Mouse (Mus musculus) monocyte, adult 2 months (primary cell): ENCODE data around the gene Tmem178b.

Experiments
- DNase-seq, 2 experiments: peaks; one replicate each; pipeline ENCODE4 v3.0.0; 2022; ENCODE audit warnings: low spot score in 2 of 2, low read depth in 1 of 2

Tmem178b gene

GRCm38 (mm10) chr6:40145601-40146000 lies 272.5 kb downstream of the Tmem178b start:
- DNase-seq = no peak

DNA sequence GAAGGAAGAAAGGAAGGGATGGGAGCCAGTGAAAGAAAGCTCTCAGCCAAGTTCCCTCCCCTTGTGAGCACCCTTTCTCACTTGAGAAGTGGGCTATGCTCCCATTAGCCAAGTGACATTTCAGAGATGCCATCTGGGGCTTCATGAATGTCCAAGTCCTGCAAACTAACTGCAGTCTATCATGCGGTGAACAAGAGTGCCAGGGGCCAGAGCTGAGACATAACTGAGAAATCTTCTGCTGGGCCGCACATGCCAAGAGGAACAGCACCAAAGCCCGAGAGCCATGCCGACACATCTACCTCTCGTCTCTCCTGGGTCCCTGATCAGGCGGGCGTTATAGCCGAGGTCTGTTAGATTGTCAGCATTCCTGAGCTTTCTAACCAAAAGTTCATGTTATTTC lies 279.2 kb downstream of the Tmem178b start:
- DNase-seq = no peak

- no peak for DNase-seq
Measured at GRCm38 (mm10) chr6:40161381-40161780, 288.3 kb downstream of the Tmem178b start.

- DNase-seq = no peak
Measured at GRCm38 (mm10) chr6:40173559-40173958, 300.5 kb downstream of the Tmem178b start.

DNA sequence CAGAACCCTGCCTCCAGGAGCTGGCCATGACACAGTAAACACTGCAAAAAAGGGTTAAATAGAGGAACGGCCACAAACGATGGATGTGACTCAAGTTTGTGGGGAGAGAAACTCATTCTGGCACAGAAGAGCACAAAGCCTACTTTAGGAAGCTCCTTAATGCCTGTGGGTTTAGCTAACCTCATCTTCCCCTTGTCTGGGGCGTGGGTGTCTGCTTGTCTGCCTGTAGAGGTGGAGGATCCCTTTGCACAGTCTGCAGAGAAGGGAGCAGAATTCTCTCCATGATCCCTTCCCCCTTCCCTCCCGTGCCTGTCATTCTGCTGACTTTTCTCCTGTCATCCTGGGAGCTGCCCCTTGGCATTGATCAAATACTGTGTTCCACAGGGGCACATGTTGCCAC lies 304.8 kb downstream of the Tmem178b start:
- no peak for DNase-seq

GRCm38 (mm10) chr6:40180551-40180950 lies 307.5 kb downstream of the Tmem178b start:
- no peak for DNase-seq

GRCm38 (mm10) chr6:40200661-40201060 lies 327.6 kb downstream of the Tmem178b start:
- no peak for DNase-seq

GRCm38 (mm10) chr6:40202602-40203001 lies 329.5 kb downstream of the Tmem178b start:
- no peak for DNase-seq

- no peak for DNase-seq
Measured at GRCm38 (mm10) chr6:40205380-40205779, 332.3 kb downstream of the Tmem178b start.

GRCm38 (mm10) chr6:40208014-40208413 lies 334.9 kb downstream of the Tmem178b start:
- DNase-seq = no peak

- no peak for DNase-seq
Measured at GRCm38 (mm10) chr6:40209172-40209571, 336.1 kb downstream of the Tmem178b start.

DNA sequence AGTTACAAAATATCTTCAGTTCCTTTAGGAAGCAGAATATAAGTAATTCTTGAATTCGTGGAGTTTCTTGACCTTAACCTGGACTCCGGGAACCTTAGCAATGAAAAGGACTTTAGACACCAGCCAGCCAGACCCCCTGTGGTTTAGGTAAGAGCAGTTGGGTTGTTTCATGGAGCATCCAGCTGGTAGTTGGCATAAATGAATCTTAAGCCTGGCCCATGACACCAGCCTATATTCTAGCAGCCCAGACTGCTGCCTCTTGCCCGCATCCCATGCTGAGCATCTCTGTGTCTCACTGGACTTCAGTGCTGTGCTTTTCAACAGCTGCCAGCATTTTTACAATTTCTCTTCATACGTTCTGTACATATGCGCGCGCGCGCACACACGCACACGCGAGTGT lies 344.1 kb downstream of the Tmem178b start:
- DNase-seq = no peak

- no peak for DNase-seq
Measured at GRCm38 (mm10) chr6:40217651-40218050, 344.6 kb downstream of the Tmem178b start.

GRCm38 (mm10) chr6:40220634-40221120 lies 347.6 kb downstream of the Tmem178b start:
- DNase-seq = no peak

DNA sequence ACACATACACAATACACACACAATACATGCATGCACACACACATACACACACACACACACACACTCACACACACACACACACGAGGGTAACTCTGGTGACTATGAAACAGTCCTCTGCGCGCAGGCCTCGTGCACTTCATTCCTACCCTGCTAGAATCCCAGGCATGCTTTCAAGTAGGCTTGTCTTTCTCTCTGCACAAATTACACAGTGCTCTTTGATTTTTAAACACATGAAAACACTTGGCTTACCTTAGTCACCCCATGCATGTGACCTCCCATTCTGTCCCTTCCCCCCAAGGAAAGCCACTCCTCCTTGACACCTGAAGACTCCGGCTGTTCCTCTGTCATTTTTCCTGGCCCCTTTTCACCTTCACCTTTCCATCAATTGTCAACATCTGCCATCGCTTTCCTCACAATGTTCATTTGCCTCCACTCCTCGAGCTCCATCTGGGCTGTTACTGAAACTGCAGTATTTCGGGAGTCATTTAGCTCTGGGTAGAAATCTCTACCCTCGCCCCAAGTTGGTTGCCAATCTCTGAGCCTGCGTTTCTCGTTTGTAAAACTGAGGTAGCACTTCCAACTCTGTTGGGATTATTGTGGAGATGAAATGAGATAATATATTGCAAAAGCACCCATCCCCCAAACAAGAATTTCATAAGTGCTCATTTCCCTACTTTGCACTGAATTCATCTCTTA lies 352.7 kb downstream of the Tmem178b start:
- no peak for DNase-seq

GRCm38 (mm10) chr6:40228981-40229380 lies 355.9 kb downstream of the Tmem178b start:
- DNase-seq = no peak

GRCm38 (mm10) chr6:40229985-40230384 lies 356.9 kb downstream of the Tmem178b start:
- DNase-seq = no peak

DNA sequence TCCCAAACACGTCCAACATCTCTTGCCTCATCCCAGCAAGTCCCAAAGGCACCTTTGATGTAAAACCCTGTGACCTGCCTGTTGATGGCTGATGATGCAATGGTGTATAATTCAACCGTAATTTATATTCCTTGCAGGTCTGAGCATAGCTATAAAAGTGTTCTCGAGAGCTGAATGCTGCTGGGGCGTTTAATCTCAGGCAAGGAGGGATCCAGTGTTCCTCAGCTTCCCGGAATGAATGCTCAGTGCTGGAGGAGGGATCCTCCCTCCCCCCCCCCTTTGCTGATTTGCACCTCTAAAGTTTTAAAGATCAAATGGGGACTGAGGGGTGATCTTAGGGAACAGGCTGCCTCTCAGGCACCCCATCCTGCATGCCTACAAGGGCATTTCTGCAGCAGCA lies 361.0 kb downstream of the Tmem178b start:
- DNase-seq = no peak

- DNase-seq = peak; percentile 13 to 30
Measured at GRCm38 (mm10) chr6:40235793-40236470, 362.9 kb downstream of the Tmem178b start.

GRCm38 (mm10) chr6:40236841-40237765 lies 364.0 kb downstream of the Tmem178b start:
- no peak for DNase-seq

- DNase-seq = no peak
Measured at GRCm38 (mm10) chr6:40238857-40239256, 365.8 kb downstream of the Tmem178b start.

GRCm38 (mm10) chr6:40240671-40241070 lies 367.6 kb downstream of the Tmem178b start:
- no peak for DNase-seq
